Mouse (Mus musculus): ENCODE data around the gene Dlx6. TPM values are rescaled to one million over a fixed set of nuclear protein-coding genes. Genes with fewer than 3 reads are reported as not detected.

Gene Dlx6
- polyA plus RNA-seq, 1 experiment from 2014 or later: not detected

DNA sequence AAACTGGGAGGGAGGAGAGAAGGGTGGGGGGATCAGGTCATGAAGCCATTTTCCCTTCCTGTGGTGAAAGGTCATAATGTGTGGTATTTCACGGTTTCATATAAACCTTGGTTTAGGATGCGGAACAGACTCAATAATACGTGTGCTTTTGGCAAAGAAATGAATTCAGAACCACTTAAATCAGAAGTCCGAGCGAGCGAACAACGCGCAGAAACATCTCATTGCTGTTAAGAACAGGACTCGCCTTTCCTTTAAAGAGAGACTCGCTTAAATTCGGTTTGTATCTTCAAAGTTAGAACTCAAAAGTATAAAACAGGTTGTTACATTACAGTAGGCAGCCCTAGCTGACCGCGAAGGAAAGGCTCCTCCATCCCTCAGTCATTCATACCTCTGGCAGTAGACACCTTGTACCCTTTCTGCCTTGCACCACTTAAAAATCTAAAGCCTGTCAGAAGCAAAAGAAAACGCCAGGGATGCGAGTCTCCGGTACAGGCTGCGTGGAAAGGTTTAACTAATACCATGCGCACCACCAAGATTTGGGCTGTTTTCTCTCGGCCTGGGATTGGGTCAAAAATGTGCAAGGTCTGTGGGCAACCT, 10.4 kb downstream of the Dlx6 start:
- H3K27me3 ChIP-seq: peaks cover 100% of the 10 kb centered on the region
- H3K4me2 ChIP-seq: no peak overlapping the region
- H3K36me3 ChIP-seq: no peaks in the 10 kb centered on the region

DNA sequence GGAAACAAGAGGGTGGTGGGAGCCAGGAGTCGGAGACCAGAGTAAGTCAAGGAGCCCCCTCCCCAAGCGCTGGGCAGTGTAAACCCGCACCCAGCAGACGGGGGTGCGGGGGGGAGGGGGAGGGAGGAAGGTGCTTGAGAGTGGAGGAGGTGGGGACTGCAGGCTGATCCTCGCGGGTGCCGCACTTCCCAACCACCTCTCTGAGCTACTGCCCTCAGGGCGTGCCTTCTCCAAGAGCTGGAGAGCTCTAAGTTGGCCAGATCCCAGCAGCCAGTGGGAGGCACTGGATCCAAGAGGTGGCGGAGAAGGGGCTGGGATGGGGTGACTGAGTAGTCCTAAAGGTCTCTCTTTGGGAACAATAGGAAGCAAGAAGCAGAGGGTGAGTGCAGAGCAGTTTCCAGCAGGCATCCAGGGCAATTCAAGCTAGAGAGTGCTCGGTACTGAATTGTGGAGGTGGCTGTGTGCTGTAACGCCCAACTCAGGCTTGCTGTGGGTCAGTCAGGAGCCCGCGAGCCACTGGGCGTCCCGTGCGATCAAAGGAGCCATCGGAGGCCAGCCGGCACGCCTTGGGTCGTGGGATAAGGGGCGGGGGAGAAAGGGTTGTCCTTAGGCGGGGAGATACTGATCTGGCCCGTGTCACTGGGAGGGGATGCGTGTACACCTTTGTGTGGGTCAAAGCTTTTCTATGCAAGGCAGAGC, 11.1 kb downstream of the Dlx6 start:
- H3K9ac ChIP-seq: no peak overlapping the region
- H3K27me3 ChIP-seq: peaks cover 100% of the 10 kb centered on the region
- 0 out of 2 replicates have a peak, but pooled peaks cover 6% of the 10 kb centered on the region for H3K4me1 ChIP-seq (replicated peaks)
- H3K9me3 ChIP-seq: no peaks in the 10 kb centered on the region
- ATAC-seq (ENCODE audit: low read depth): peak; percentile 19; the same call in 1 of the 2 replicates
- no peak overlapping the region for H3K4me3 ChIP-seq
- H3K27ac ChIP-seq (replicated peaks): no peak overlapping the region
- no peaks in the 10 kb centered on the region for H3K36me3 ChIP-seq
- under 1% methylated on average over 24 of the region's 25 CpGs for WGBS
- H3K4me2 ChIP-seq: no peak overlapping the region

More for the DNA sequence above, 10.4 kb downstream of the Dlx6 start:
- WGBS: under 1% methylated on average over 19 of the region's 19 CpGs
- Histone ChIP-seq H3K9ac (no peak overlapping the region), H3K27ac (replicated peaks) (no peak overlapping the region), H3K4me1 (replicated peaks) (0 out of 2 replicates have a peak, but pooled peaks cover 2% of the 10 kb centered on the region), H3K9me3 (no peaks in the 10 kb centered on the region), H3K4me3 (no peak overlapping the region)
- no peak for ATAC-seq (ENCODE audit: low read depth)

DNA sequence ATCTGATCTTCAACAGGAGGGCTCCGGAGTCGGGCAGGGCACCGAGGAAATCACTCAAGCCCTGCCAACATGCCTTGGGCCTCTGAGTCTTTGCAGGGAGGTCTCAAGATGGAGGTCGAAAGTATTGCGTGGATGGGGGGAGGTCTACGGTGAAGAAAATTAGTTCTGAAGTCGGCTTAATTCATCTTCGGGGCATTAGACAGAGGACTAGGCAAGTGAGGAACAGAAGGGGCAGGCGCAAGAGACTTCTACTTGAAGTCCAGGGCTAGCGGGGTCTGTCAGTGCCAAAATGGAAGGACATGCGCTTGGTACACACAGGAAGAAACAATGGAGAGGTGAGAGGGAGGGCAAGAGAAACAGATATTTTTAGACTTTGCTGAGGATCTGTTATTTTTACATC, 12.0 kb downstream of the Dlx6 start:
- no peak overlapping the region for H3K9ac ChIP-seq
- under 1% methylated on average over 11 of the region's 11 CpGs for WGBS
- no peak overlapping the region for H3K4me3 ChIP-seq
- ATAC-seq (ENCODE audit: low read depth): no peak
- H3K4me2 ChIP-seq: no peak overlapping the region
- H3K4me1 ChIP-seq (replicated peaks): 0 out of 2 replicates have a peak, but pooled peaks cover 6% of the 10 kb centered on the region
- H3K27me3 ChIP-seq: peaks cover 100% of the 10 kb centered on the region
- no peak overlapping the region for H3K27ac ChIP-seq (replicated peaks)
- H3K9me3 ChIP-seq: no peaks in the 10 kb centered on the region
- H3K36me3 ChIP-seq: no peaks in the 10 kb centered on the region

DNA sequence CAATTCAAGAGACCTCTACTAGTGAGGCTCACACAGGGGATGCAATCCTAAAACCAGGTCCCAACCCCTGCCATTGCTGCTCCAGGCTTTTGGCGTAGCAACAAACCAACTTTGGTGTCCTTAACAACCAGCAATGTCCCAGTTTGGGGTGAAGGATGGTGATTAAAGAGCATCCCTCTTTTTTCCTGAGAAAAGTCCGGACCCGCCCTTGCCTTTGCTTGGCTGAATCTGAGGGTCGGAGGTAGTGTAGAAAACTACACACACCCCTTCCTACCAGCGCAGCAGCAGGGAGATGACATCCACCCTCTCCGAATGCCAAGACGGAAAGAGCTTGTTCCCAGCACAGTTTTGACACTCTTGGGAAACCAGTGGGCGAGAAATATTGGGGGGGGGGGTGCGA, 12.5 kb downstream of the Dlx6 start:
- Histone ChIP-seq H3K4me3 (no peak overlapping the region), H3K27me3 (peaks cover 100% of the 10 kb centered on the region)
- under 1% methylated on average over 9 of the region's 9 CpGs for WGBS

DNA sequence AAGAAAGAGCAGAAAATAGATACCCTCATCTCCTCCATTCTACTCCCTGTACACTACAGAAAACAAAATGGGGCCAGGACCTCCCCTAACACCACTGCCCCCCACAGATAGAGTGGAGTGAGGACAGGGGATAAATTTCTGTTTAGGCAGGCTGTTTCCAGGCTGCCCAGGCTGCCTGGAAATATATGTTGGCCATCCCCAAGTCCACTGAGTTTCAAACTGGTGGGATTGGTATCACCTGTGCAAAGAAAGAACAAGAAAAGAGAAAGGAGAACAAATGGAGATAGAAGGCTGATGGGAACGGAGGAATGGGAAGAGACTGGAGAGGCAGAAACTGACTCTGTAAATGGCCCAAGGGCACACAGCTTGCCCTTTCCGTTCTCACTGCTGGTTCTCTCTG, 13.1 kb downstream of the Dlx6 start:
- Histone ChIP-seq H3K4me3 (no peak overlapping the region), H3K9me3 (no peaks in the 10 kb centered on the region), H3K36me3 (no peaks in the 10 kb centered on the region), H3K4me2 (no peak overlapping the region), H3K27ac (replicated peaks) (no peak overlapping the region), H3K4me1 (replicated peaks) (peaks cover 15% of the 10 kb centered on the region), H3K27me3 (peaks cover 100% of the 10 kb centered on the region), H3K9ac (no peak overlapping the region)
- no peak for ATAC-seq (ENCODE audit: low read depth)
- 0% methylated on average over 2 of the region's 2 CpGs for WGBS

More for the DNA sequence above, 12.5 kb downstream of the Dlx6 start:
- ATAC-seq (ENCODE audit: low read depth): no peak
- Histone ChIP-seq H3K27ac (replicated peaks) (no peak overlapping the region), H3K4me1 (replicated peaks) (peaks cover 9% of the 10 kb centered on the region; the same call in 1 of the 2 replicates), H3K9ac (no peak overlapping the region), H3K4me2 (no peak overlapping the region), H3K36me3 (no peaks in the 10 kb centered on the region), H3K9me3 (no peaks in the 10 kb centered on the region)

DNA sequence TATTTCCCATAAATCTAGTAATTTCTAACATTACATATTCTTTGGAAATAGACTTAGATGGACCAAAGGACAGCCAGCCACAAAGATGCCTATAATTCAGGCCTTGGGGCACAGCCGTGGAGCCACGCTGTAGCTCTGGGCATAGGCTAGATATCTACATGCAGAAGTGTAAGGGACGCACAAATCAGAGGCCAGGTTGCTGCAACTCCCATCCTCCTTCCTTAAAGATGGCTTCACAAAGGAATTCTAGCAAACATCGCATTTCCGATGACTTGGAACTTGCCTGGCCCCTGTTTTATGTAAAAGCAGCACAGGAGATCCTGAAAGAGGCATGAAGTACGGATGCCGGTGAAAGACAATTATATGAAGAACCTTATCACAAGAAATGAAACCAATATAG, 13.6 kb downstream of the Dlx6 start:
- Histone ChIP-seq H3K9ac (no peak overlapping the region), H3K4me2 (no peak overlapping the region), H3K27me3 (peaks cover 100% of the 10 kb centered on the region), H3K27ac (replicated peaks) (no peak overlapping the region), H3K9me3 (no peaks in the 10 kb centered on the region), H3K4me3 (no peak overlapping the region), H3K36me3 (no peaks in the 10 kb centered on the region), H3K4me1 (replicated peaks) (peaks cover 20% of the 10 kb centered on the region)
- 9% methylated on average over 7 of the region's 7 CpGs for WGBS
- no peak for ATAC-seq (ENCODE audit: low read depth)

DNA sequence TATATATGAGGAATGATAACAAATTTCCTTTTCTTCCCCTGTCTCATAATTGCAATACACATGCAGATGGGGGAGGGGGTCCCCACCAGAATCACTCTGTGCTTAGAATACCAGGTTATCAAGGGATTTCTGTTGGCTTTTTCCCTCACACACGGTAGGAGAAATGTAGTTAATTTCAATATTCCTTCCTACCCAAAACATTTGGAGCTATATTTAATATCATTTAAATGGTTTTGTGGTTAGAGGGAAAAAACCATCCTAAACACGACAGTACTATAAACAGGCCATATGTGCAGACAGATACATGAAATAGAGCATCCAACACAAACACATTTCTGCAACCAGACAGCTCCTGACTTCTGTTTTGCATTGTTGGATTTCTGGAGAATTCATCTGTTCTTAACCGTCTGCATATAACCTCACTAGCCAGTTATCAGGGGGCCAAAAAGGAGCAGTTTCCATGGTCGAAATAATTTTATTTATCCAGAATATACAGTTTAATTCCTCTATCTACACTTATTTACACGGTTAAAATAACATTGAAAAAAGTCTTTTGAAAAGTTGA, 14.3 kb downstream of the Dlx6 start:
- H3K27ac ChIP-seq (replicated peaks): no peak overlapping the region
- no peak overlapping the region for H3K9ac ChIP-seq
- H3K36me3 ChIP-seq: no peaks in the 10 kb centered on the region
- H3K27me3 ChIP-seq: peaks cover 100% of the 10 kb centered on the region
- no peak for ATAC-seq (ENCODE audit: low read depth)
- H3K4me2 ChIP-seq: no peak overlapping the region
- H3K9me3 ChIP-seq: no peaks in the 10 kb centered on the region
- peaks cover 24% of the 10 kb centered on the region for H3K4me1 ChIP-seq (replicated peaks)
- H3K4me3 ChIP-seq: no peak overlapping the region
- 10% methylated on average over 5 of the region's 5 CpGs for WGBS

DNA sequence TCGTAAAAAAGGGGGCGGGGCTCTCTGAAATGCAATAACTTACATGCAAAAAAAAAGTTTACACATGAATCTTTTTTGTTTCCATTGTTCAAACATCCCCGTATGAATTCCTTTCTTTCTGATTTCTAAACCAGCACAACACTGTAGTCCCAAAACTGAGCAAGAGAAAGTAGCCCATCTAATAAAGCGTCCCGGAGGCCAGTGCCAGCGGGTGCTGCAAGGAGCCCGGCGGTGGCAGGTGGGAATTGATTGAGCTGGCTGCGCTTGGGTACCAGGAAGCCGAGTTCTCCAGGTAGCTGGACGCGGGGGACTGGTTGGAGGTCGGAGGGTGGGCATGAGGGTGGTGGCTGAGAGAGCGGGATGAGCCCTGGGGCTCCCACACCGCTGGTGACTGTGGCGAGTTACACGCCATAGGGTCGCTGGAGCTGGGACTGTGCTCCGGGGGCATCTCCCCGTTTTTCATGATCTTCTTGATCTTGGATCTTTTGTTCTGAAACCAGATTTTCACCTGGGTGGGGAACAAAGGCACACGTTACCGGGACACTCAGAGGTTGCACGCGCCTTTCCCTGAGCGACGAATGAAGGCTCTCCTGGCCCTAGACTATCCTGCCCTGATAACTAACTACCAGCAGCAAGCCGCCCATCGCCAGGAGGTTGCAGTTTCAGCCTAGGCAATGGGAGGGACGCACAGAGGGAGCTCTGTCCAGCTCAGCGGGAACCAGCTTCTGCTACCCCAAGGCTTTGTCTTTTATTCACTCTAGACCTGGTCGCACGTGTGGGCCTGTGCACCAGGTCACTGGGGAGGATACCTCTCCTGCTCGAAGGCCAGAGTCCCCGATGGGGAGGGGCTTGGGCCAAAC, 15.1 kb downstream of the Dlx6 start:
- peaks cover 100% of the 10 kb centered on the region for H3K27me3 ChIP-seq
- H3K9me3 ChIP-seq: no peaks in the 10 kb centered on the region
- peaks cover 24% of the 10 kb centered on the region for H3K4me1 ChIP-seq (replicated peaks)
- H3K9ac ChIP-seq: no peak overlapping the region
- no peak for ATAC-seq (ENCODE audit: low read depth)
- H3K4me3 ChIP-seq: no peak overlapping the region
- H3K4me2 ChIP-seq: no peak overlapping the region
- no peak overlapping the region for H3K27ac ChIP-seq (replicated peaks)
- WGBS: 3% methylated on average over 34 of the region's 34 CpGs
- no peaks in the 10 kb centered on the region for H3K36me3 ChIP-seq

DNA sequence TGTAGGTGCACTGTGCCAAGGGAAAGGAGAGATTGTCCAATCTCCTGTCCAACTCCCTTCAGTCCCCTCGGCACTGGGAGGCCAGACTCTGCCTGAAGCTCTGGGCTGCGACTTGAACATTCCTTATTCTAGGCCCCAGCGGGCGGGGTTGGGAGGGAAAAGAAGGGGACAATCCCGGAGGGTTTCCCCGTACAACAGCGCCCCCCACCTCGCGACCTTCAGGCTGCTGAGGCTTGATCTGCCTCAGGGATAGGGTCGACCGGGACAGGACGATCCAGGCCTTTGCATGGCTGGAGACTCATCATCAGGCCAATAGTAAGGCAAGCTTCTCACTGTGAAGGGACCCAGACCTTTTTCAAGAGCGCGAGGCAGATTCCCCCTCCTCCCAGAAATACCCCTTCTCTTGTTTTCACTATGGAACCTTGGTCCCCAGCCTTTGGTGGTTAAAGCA, 15.7 kb downstream of the Dlx6 start:
- H3K9ac ChIP-seq: no peak overlapping the region
- H3K4me2 ChIP-seq: no peak overlapping the region
- no peak overlapping the region for H3K4me3 ChIP-seq
- H3K27ac ChIP-seq (replicated peaks): no peak overlapping the region
- under 1% methylated on average over 14 of the region's 14 CpGs for WGBS
- no peaks in the 10 kb centered on the region for H3K36me3 ChIP-seq
- peaks cover 100% of the 10 kb centered on the region for H3K27me3 ChIP-seq
- no peaks in the 10 kb centered on the region for H3K9me3 ChIP-seq
- H3K4me1 ChIP-seq (replicated peaks): peaks cover 24% of the 10 kb centered on the region
- no peak for ATAC-seq (ENCODE audit: low read depth)

DNA sequence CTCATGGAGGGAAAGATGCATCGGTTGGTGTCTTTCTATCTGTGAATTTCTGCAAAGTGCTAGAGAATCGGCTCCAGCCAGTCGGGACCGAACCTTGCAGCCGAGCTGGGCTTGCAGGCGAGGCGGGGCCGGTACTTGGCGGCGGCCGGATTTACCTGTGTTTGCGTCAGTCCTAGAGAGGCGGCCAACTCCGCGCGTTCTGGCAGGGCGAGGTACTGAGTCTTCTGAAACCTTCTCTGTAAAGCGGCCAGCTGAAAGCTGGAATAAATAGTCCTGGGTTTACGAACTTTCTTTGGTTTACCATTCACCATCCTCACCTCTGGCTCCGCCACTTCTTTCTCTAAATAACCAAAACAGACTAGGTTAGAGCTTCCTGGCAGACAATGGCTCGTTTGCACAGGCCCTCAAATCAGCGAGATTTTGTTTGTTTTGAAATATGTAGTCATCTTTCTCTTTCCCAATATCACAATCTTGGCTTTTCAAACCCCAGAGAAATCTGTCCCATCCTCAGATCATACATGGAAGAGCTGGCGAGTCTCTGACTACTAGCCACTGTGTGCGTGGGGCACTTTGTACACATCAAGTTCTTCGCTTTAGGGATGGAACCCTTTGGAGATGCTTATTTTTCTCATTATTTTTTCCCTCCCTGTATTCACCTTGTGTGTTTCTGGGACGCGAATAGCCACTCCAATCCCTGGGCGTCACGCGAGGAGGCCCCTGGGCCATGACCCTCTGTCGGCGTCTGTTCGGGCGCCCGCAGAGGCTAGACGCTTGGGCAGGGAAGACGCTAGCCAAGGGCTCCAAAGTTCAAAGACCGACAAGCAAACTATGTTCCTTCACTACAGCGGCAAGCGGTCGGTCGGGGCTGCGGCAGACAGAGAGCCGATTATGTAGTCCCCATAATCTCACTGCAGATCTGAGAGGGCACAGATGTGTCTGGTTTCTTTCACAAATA, 16.5 kb downstream of the Dlx6 start:
- Histone ChIP-seq H3K4me2 (no peak overlapping the region), H3K36me3 (no peaks in the 10 kb centered on the region), H3K27me3 (peaks cover 99% of the 10 kb centered on the region), H3K9ac (no peak overlapping the region), H3K4me3 (no peak overlapping the region), H3K9me3 (no peaks in the 10 kb centered on the region), H3K27ac (replicated peaks) (no peak overlapping the region), H3K4me1 (replicated peaks) (peaks cover 24% of the 10 kb centered on the region)
- no peak for ATAC-seq (ENCODE audit: low read depth)
- 2% methylated on average over 44 of the region's 44 CpGs for WGBS

Data from neural tube, embryonic 13.5 days (tissue).